Mouse (Mus musculus) midbrain, embryonic 11.5 days (tissue): Measurements from ENCODE around the gene Tle3. TPM values are rescaled to one million over a fixed set of nuclear protein-coding genes. Genes with fewer than 3 reads are reported as not detected.

Experiments used
- ATAC-seq: fragments of 200-750 bp; cut with Nextera tagmentation; 2 replicates; pipeline ENCODE4 v1.8.0; 2017; ENCODE audit warnings: moderate TSS enrichment, moderate library complexity; ENCODE audit not compliant: low FRiP score
- DNase-seq: peaks from one replicate; pipeline ENCODE4 v3.0.0; 2015; ENCODE audit warnings: low spot score; ENCODE audit errors: missing footprints
- H3K27ac ChIP-seq: fragments of 300-500 bp; sonication (generic); 2 replicates; pipeline ENCODE4 v1.5.1; 2014; ENCODE audit warnings: low read depth, low read length
- H3K27me3 ChIP-seq: fragments of 300-500 bp; sonication (generic); 2 replicates; pipeline ENCODE4 v1.6.1; 2014; ENCODE audit warnings: mild to moderate bottlenecking, low read length, moderate library complexity, mixed read lengths; ENCODE audit not compliant: control insufficient read depth, insufficient read depth
- H3K36me3 ChIP-seq: fragments of 300-500 bp; sonication (generic); 2 replicates; pipeline ENCODE4 v1.6.1; 2014; ENCODE audit warnings: mild to moderate bottlenecking, low read length, moderate library complexity, mixed read lengths; ENCODE audit not compliant: control insufficient read depth, insufficient read depth
- H3K4me1 ChIP-seq: fragments of 300-500 bp; sonication (generic); 2 replicates; pipeline ENCODE4 v1.6.1; 2014; ENCODE audit warnings: low read length; ENCODE audit not compliant: control insufficient read depth, insufficient read depth
- H3K4me2 ChIP-seq: fragments of 300-500 bp; sonication (generic); 2 replicates; pipeline ENCODE4 v1.6.1; 2014; ENCODE audit warnings: mild to moderate bottlenecking, moderate library complexity
- H3K4me3 ChIP-seq: fragments of 300-500 bp; sonication (generic); 2 replicates; pipeline ENCODE4 v1.5.1; 2014; ENCODE audit warnings: low read depth, low read length
- H3K9ac ChIP-seq: fragments of 300-500 bp; sonication (generic); 2 replicates; pipeline ENCODE4 v1.6.1; 2014; ENCODE audit warnings: low read length
- H3K9me3 ChIP-seq: fragments of 300-500 bp; sonication (generic); 2 replicates; pipeline ENCODE4 v1.6.1; 2016; ENCODE audit warnings: low read length; ENCODE audit not compliant: control insufficient read depth
- WGBS: fragments of 180-500 bp; shearing (Covaris S2); extraction: QIAGEN DNeasy Blood & Tissue Kit; methylation state at CpG from one replicate; pipeline ENCODE4 v1.1.7; 2014; 5-methylcytosine and 5-hydroxymethylcytosine counted together
- polyA plus RNA-seq: library from polyadenylated mRNA; unstranded; fragments of >200 nt; fragmentation: Nextera tagmentation; extraction: Ambion mirVana; gene quantifications from 2 replicates; pipeline ENCODE4 v1.2.1, GENCODE M21; 2014

Tle3 gene
- polyA plus RNA-seq, 1 experiment from 2014 or later, result 38.2 TPM

GRCm38 (mm10) chr9:61427051-61427450 lies 54.9 kb downstream of the Tle3 start:
- DNase-seq, result no peak
- 88% methylated on average over 6 of the region's 6 CpGs for WGBS

DNA sequence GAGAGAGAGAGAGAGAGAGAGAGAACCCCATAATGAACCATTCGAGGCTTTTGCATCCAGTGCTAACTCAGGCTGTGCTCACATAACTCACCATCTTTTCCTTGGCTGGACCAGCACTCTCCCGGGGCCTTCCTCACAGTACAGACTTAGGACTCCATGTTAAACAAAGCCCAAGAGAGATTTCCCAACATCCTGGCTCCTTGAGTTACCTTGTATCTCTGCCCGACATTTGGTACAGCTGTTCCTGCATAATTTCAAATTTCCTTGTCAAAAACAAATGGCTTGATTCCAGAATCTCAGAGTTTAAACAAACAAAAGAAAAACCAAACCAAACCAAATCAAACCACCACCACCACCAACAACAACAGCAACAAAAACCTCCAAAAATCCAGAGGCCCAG lies 55.7 kb downstream of the Tle3 start:
- no peak overlapping the region for H3K27ac ChIP-seq
- DNase-seq (no peak), ATAC-seq (no peak)
- H3K9ac ChIP-seq, result no peak overlapping the region
- no peaks in the 10 kb centered on the region for H3K9me3 ChIP-seq
- WGBS, result 91% methylated on average over 3 of the region's 3 CpGs
- no peaks in the 10 kb centered on the region for H3K4me1 ChIP-seq
- no peaks in the 10 kb centered on the region for H3K36me3 ChIP-seq
- no peaks in the 10 kb centered on the region for H3K27me3 ChIP-seq
- no peak overlapping the region for H3K4me3 ChIP-seq
- no peak overlapping the region for H3K4me2 ChIP-seq

More at GRCm38 (mm10) chr9:61427051-61427450, 54.9 kb downstream of the Tle3 start:
- H3K9me3 ChIP-seq, result no peaks in the 10 kb centered on the region
- no peak overlapping the region for H3K4me2 ChIP-seq
- no peak overlapping the region for H3K9ac ChIP-seq
- no peaks in the 10 kb centered on the region for H3K36me3 ChIP-seq
- no peaks in the 10 kb centered on the region for H3K27me3 ChIP-seq
- no peak overlapping the region for H3K4me3 ChIP-seq
- no peak overlapping the region for H3K27ac ChIP-seq
- ATAC-seq, result no peak
- H3K4me1 ChIP-seq, result no peaks in the 10 kb centered on the region

DNA sequence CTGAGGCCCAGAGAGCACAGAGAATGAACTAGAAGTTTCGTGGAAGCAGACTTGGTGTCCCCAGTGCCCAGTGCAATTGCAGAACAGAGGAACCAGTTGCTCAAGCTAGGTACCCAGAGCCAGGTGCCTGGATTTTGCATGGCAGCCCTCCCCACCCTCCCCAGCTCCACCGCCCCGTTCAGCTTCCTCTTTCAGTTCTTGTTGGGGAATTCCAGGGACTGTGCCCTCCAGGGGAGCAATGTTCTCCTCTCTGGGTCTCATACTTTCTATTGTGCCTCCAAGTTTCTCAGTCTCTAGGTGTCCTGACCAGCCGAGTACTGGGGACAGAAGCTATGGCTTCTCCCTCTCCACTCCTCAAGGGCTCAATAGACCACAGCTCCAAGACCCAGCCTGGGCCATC lies 59.7 kb downstream of the Tle3 start:
- Histone ChIP-seq H3K36me3 (no peaks in the 10 kb centered on the region), H3K4me3 (no peak overlapping the region), H3K4me1 (peaks cover 11% of the 10 kb centered on the region), H3K27me3 (no peaks in the 10 kb centered on the region), H3K27ac (no peak overlapping the region), H3K9ac (no peak overlapping the region), H3K9me3 (no peaks in the 10 kb centered on the region), H3K4me2 (no peak overlapping the region)
- ATAC-seq (no peak), DNase-seq (no peak)
- WGBS, result 89% methylated on average over 4 of the region's 4 CpGs

DNA sequence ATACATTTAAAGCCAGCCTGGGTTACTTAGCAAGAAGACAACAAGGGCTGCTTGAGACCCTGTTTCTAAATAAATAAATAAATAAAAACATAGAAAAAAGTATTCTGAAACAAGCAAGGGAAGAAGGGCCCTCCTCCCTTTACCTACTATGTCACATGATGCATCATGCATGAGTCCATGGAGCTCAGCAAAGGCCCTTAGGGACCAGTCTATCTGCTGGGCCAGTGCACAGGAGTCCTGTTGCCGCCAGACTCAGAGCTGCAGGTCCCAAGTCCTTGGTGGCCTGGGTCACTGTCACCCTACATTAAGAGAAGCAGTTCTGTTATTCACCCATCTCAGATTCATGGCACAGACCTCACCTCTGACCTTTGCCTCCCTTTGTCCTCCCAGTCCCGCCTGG lies 61.0 kb downstream of the Tle3 start:
- ATAC-seq (no peak), DNase-seq (no peak)
- 85% methylated on average over 2 of the region's 2 CpGs for WGBS
- H3K27ac ChIP-seq, result no peak overlapping the region
- no peaks in the 10 kb centered on the region for H3K27me3 ChIP-seq
- peaks cover 11% of the 10 kb centered on the region for H3K4me1 ChIP-seq
- no peak overlapping the region for H3K4me2 ChIP-seq
- no peaks in the 10 kb centered on the region for H3K36me3 ChIP-seq
- no peaks in the 10 kb centered on the region for H3K9me3 ChIP-seq
- no peak overlapping the region for H3K4me3 ChIP-seq
- no peak overlapping the region for H3K9ac ChIP-seq

DNA sequence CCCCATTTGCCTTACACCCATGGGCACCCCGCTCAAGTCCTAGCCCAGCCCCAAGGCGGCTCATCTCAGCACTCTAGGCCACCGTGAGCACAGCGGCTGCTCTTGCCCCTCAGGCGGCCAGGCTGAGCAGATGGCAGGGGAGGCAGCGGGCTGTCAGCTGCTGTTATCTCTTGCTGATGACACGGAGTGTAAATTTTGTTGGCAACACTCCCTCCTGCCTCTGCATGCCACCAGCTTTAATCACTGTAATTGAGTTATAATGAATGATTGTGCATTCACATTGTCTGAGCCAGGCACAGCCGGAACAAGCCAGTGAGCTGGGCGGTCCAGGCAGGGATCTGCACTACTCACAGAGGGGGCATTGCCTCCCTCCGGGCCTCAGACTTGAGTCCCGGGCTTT lies 61.9 kb downstream of the Tle3 start:
- no peak overlapping the region for H3K9ac ChIP-seq

GRCm38 (mm10) chr9:61435191-61435989 lies 63.2 kb downstream of the Tle3 start:
- Histone ChIP-seq H3K27me3 (no peaks in the 10 kb centered on the region), H3K9ac (no peak overlapping the region), H3K36me3 (no peaks in the 10 kb centered on the region), H3K27ac (no peak overlapping the region), H3K4me3 (no peak overlapping the region), H3K4me2 (no peak overlapping the region), H3K9me3 (no peaks in the 10 kb centered on the region), H3K4me1 (peaks cover 11% of the 10 kb centered on the region)
- ATAC-seq, result peak; percentile 40; the same call in 1 of the 2 replicates
- WGBS, result 22% methylated on average over 8 of the region's 8 CpGs
- DNase-seq, result no peak

More for the DNA sequence above, 61.9 kb downstream of the Tle3 start:
- Histone ChIP-seq H3K4me2 (no peak overlapping the region), H3K4me1 (peaks cover 11% of the 10 kb centered on the region), H3K9me3 (no peaks in the 10 kb centered on the region), H3K27me3 (no peaks in the 10 kb centered on the region), H3K4me3 (no peak overlapping the region), H3K36me3 (no peaks in the 10 kb centered on the region), H3K27ac (no peak overlapping the region)
- WGBS, result 39% methylated on average over 11 of the region's 11 CpGs
- ATAC-seq (peak; percentile 71), DNase-seq (no peak)

GRCm38 (mm10) chr9:61436104-61436503 lies 63.9 kb downstream of the Tle3 start:
- WGBS, result 67% methylated on average over 2 of the region's 2 CpGs
- Histone ChIP-seq H3K27me3 (no peaks in the 10 kb centered on the region), H3K4me1 (peaks cover 11% of the 10 kb centered on the region), H3K9me3 (no peaks in the 10 kb centered on the region), H3K4me3 (no peak overlapping the region), H3K27ac (no peak overlapping the region), H3K4me2 (no peak overlapping the region), H3K36me3 (no peaks in the 10 kb centered on the region), H3K9ac (no peak overlapping the region)
- DNase-seq (no peak), ATAC-seq (no peak)

DNA sequence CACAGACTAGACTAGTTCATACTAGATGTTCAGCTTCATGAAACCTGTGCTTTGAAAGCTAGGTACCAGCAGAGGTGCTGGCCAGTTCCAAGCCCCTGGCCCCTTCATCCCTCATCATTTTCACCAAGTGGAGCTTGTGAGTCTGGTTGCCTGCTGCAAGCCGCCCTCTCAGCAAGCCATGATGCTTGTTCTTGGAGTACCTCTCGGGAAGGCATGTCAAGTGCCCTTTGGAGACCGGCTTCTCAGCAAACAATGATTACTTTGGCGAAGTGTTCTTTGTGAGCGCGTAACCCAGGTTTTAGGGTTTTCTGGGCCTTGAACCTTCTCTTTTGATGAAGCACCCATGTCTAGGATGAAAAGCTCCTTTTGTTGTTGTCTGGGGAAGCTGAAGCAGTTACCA lies 64.6 kb downstream of the Tle3 start:
- no peak overlapping the region for H3K4me3 ChIP-seq
- no peak overlapping the region for H3K4me2 ChIP-seq
- no peak for DNase-seq
- H3K36me3 ChIP-seq, result no peaks in the 10 kb centered on the region
- 92% methylated on average over 6 of the region's 6 CpGs for WGBS
- H3K9me3 ChIP-seq, result no peaks in the 10 kb centered on the region
- ATAC-seq, result no peak
- no peak overlapping the region for H3K9ac ChIP-seq
- H3K27me3 ChIP-seq, result no peaks in the 10 kb centered on the region
- no peak overlapping the region for H3K27ac ChIP-seq
- H3K4me1 ChIP-seq, result peaks cover 11% of the 10 kb centered on the region

DNA sequence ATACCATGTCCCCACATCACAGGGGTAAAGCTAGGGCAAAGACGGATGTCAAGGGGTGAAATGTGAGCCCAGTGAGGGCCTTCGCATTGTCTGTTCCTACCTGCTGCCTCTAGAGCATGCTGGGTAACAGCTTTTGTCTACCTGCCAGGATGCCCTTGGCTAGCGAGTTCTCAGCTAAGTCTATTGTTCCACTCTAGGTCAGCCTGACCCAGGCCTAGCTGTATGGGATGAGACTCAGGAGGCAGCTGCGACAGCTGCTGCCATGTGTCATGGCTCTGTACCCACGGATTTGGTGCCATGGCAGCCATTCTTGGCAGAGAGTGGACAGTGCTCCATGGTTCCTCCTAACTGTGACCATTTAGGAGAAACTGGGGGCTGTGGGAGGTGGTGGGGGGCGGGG lies 66.9 kb downstream of the Tle3 start:
- H3K4me3 ChIP-seq, result no peak overlapping the region
- no peak overlapping the region for H3K9ac ChIP-seq
- H3K27ac ChIP-seq, result no peak overlapping the region
- H3K9me3 ChIP-seq, result no peaks in the 10 kb centered on the region
- DNase-seq (no peak), ATAC-seq (no peak)
- no peak overlapping the region for H3K4me2 ChIP-seq
- peaks cover 14% of the 10 kb centered on the region for H3K4me1 ChIP-seq
- H3K27me3 ChIP-seq, result no peaks in the 10 kb centered on the region
- no peaks in the 10 kb centered on the region for H3K36me3 ChIP-seq
- WGBS, result 74% methylated on average over 6 of the region's 6 CpGs
